Mouse (Mus musculus) midbrain, embryonic 16.5 days (tissue): Measurements from ENCODE around the gene Mmp9. TPM values are rescaled to one million over a fixed set of nuclear protein-coding genes. Genes with fewer than 3 reads are reported as not detected.

ENCODE experiments used
- ATAC-seq: fragments of 200-750 bp; cut with Nextera tagmentation; 2 replicates; pipeline ENCODE4 v1.8.0; 2017; ENCODE audit warnings: moderate TSS enrichment
- H3K27ac ChIP-seq: fragments of 300-500 bp; sonication (generic); 2 replicates; pipeline ENCODE4 v1.5.1; 2014; ENCODE audit warnings: mild to moderate bottlenecking, low read length, mixed read lengths
- H3K27me3 ChIP-seq: fragments of 300-500 bp; sonication (generic); 2 replicates; pipeline ENCODE4 v1.6.1; 2014; ENCODE audit warnings: low read depth, low read length, mixed read lengths; ENCODE audit not compliant: control insufficient read depth, insufficient read depth
- H3K36me3 ChIP-seq: fragments of 300-500 bp; sonication (generic); 2 replicates; pipeline ENCODE4 v1.6.1; 2014; ENCODE audit warnings: mild to moderate bottlenecking, low read length, moderate library complexity, mixed read lengths; ENCODE audit not compliant: control insufficient read depth, insufficient read depth
- H3K4me1 ChIP-seq: fragments of 300-500 bp; sonication (generic); 2 replicates; pipeline ENCODE4 v1.6.1; 2014; ENCODE audit warnings: mild to moderate bottlenecking, low read length, mixed read lengths; ENCODE audit not compliant: control insufficient read depth, insufficient read depth
- H3K4me2 ChIP-seq: fragments of 300-500 bp; sonication (generic); 2 replicates; pipeline ENCODE4 v1.6.1; 2014; ENCODE audit warnings: mild to moderate bottlenecking, low read length, mixed read lengths
- H3K4me3 ChIP-seq: fragments of 300-500 bp; sonication (generic); 2 replicates; pipeline ENCODE4 v1.5.1; 2014; ENCODE audit warnings: low read depth, mild to moderate bottlenecking, low read length, moderate library complexity, mixed read lengths
- H3K9ac ChIP-seq: fragments of 300-500 bp; sonication (generic); 2 replicates; pipeline ENCODE4 v1.6.1; 2014; ENCODE audit warnings: low read depth, low read length, mixed read lengths
- H3K9me3 ChIP-seq: fragments of 300-500 bp; sonication (generic); replicated peaks from 2 replicates; pipeline ENCODE4 v1.6.1; 2014; ENCODE audit warnings: mild to moderate bottlenecking, low read length, mixed read lengths; ENCODE audit not compliant: control insufficient read depth, poor library complexity, severe bottlenecking
- WGBS: fragments of 180-500 bp; shearing (Covaris S2); extraction: QIAGEN DNeasy Blood & Tissue Kit; methylation state at CpG from one replicate; pipeline ENCODE4 v1.1.7; 2014; 5-methylcytosine and 5-hydroxymethylcytosine counted together
- polyA plus RNA-seq: library from polyadenylated mRNA; unstranded; fragments of >200 nt; fragmentation: Nextera tagmentation; extraction: Ambion mirVana; gene quantifications from 2 replicates; pipeline ENCODE4 v1.2.1, GENCODE M21; 2015

Mmp9 gene
- polyA plus RNA-seq, 1 experiment from 2014 or later: 26.7 TPM

- H3K27ac ChIP-seq: no peak overlapping the region
- H3K9ac ChIP-seq: no peak overlapping the region
- H3K4me3 ChIP-seq: no peak overlapping the region
- no peaks in the 10 kb centered on the region for H3K27me3 ChIP-seq
- H3K4me1 ChIP-seq: no peaks in the 10 kb centered on the region
- ATAC-seq: no peak
- 91% methylated on average over 15 of the region's 15 CpGs for WGBS
- H3K4me2 ChIP-seq: no peak overlapping the region
- no peaks in the 10 kb centered on the region for H3K9me3 ChIP-seq
- peaks cover 82% of the 10 kb centered on the region for H3K36me3 ChIP-seq
Measured at GRCm38 (mm10) chr2:164899034-164899433, 41.5 kb upstream of the Mmp9 start.

DNA sequence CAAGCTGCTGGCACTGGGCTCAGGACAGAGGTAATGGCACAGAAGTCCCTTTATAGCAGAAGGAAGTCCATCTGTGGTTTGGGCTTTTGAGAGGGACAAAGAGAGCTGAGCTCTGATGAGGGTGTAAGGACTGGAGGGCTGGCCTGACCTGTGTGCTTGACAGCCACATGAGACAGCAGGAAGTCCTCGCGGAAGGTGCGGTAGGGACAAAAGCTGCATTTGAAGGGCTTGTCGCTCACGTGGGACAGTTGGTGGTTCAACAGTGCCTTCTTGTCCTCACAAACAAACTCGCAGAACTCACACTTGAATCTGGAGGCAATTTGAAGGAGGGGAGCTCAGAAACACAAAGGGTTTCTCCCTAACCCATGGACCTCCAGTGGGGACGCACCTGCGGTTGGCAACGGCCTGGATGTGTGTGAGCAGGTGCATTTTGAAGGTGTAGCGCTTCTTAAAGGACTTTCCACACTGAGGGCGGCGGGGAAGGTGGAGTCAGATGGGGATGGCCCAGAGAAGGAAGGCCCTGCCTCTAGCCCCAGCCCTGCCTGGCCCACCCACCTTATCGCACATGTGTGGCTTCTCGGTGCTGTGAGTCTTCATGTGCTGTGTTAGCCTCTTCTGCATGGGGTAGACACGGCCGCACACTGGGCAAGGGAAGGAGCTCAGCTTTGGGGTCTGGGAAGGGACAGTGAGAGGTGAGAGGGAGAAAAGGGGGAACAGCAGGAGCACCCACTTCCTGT, 40.7 kb upstream of the Mmp9 start:
- Histone ChIP-seq H3K27ac (no peak overlapping the region), H3K4me1 (no peaks in the 10 kb centered on the region), H3K36me3 (peaks cover 82% of the 10 kb centered on the region), H3K4me2 (no peak overlapping the region), H3K27me3 (no peaks in the 10 kb centered on the region), H3K4me3 (no peak overlapping the region), H3K9me3 (no peaks in the 10 kb centered on the region), H3K9ac (no peak overlapping the region)
- no peak for ATAC-seq
- 92% methylated on average over 16 of the region's 16 CpGs for WGBS

DNA sequence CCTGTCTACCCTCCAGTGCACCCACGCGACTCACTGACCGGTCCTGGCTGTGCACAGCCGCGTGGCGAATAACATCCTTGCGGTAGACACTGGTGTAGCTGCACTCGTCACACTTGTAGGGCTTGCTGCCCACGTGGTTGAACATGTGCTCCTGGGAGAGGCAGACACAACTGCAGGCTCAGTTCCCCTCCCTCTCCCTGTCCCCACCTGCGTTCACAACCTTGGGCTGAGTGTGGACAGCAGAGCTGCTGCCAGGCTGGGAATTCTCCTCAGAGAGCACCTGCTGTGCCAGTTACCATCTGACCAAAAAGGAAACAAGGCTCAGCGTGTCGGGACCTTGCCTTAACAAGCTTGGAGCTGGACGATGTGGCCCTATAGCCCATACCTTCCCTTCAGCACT, 39.2 kb upstream of the Mmp9 start:
- WGBS: 90% methylated on average over 13 of the region's 13 CpGs
- no peak overlapping the region for H3K4me2 ChIP-seq
- H3K9me3 ChIP-seq: no peaks in the 10 kb centered on the region
- no peaks in the 10 kb centered on the region for H3K4me1 ChIP-seq
- H3K27me3 ChIP-seq: no peaks in the 10 kb centered on the region
- no peak overlapping the region for H3K4me3 ChIP-seq
- H3K9ac ChIP-seq: no peak overlapping the region
- no peak overlapping the region for H3K27ac ChIP-seq
- ATAC-seq: no peak
- H3K36me3 ChIP-seq: peaks cover 75% of the 10 kb centered on the region

DNA sequence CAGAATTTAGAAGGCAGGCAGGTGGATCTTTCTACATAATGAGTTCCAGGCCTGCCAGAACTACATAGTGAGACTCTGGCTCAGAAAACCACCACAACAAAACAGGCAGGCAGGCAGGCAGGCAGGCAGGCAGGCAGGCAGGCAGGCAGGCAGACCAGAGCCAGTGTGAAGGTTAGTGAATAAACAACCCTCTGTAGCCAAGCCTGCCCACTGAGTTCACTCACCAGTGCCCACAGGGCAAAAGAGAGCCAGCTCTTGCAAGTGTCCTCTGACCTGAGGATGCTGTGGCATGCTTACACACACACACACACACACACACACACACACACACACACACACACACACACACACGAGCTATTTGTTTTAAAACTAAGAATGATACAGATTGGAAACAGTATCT, 37.1 kb upstream of the Mmp9 start:
- Histone ChIP-seq H3K9ac (no peak overlapping the region), H3K4me2 (no peak overlapping the region), H3K9me3 (no peaks in the 10 kb centered on the region), H3K4me1 (no peaks in the 10 kb centered on the region), H3K4me3 (no peak overlapping the region), H3K36me3 (peaks cover 80% of the 10 kb centered on the region), H3K27me3 (no peaks in the 10 kb centered on the region), H3K27ac (no peak overlapping the region)
- WGBS: 82% methylated on average over 1 of the region's 1 CpGs
- ATAC-seq: no peak

DNA sequence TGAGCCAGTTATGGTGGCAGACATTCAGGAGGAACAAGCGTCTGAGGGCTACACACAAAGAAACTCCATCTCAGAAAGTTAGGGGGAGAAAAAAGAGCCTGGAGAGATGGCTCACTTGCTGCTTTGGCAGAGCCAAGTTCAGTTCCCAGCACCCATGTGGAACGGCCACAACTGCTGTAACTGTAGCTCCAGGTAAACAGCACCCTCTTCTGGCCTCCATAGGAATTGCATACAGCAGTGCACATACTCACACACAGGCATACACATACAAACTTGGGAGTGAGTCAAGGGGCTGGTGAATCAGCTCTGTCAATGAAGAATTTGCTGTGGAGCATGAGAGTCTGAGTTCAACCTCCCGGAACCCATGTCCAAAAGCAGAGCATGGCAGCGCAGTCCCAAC, 34.5 kb upstream of the Mmp9 start:
- Histone ChIP-seq H3K4me3 (no peak overlapping the region), H3K4me1 (peaks cover 14% of the 10 kb centered on the region), H3K27me3 (no peaks in the 10 kb centered on the region), H3K9ac (no peak overlapping the region), H3K4me2 (no peak overlapping the region), H3K27ac (no peak overlapping the region), H3K36me3 (peaks cover 56% of the 10 kb centered on the region), H3K9me3 (no peaks in the 10 kb centered on the region)
- whole genome bisulfite sequencing: 99% methylated on average over 4 of the region's 4 CpGs
- no peak for ATAC-seq

GRCm38 (mm10) chr2:164907511-164907910, 33.1 kb upstream of the Mmp9 start:
- no peak for ATAC-seq

DNA sequence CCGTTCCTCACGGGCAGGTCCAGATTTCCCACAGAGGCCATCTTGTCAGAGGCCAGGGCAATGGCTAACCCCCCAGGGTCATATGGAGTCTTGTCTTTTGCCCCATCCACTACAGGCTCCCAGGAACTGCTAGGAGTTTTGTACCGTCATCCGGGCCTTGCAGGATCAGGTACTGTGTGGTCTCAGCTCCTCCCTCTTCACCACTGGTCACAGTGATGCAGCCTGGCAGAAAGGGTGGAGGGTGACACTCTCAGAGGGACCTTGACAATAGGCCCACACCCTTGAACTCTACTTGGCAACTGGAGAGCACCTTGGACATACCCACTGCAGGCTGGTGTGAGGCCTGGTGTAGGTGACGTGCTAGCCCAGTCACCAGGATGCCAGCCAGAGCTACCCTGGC, 32.6 kb upstream of the Mmp9 start:
- H3K9me3 ChIP-seq: no peaks in the 10 kb centered on the region
- no peak overlapping the region for H3K27ac ChIP-seq
- no peaks in the 10 kb centered on the region for H3K27me3 ChIP-seq
- no peak overlapping the region for H3K4me3 ChIP-seq
- H3K4me2 ChIP-seq: no peak overlapping the region
- peaks cover 39% of the 10 kb centered on the region for H3K36me3 ChIP-seq
- WGBS: 94% methylated on average over 5 of the region's 5 CpGs
- peaks cover 19% of the 10 kb centered on the region for H3K4me1 ChIP-seq
- no peak overlapping the region for H3K9ac ChIP-seq
- no peak for ATAC-seq

More at GRCm38 (mm10) chr2:164907511-164907910, 33.1 kb upstream of the Mmp9 start:
- Histone ChIP-seq H3K27ac (no peak overlapping the region), H3K4me1 (peaks cover 19% of the 10 kb centered on the region), H3K9ac (no peak overlapping the region), H3K9me3 (no peaks in the 10 kb centered on the region), H3K4me2 (no peak overlapping the region), H3K4me3 (no peak overlapping the region), H3K36me3 (peaks cover 44% of the 10 kb centered on the region), H3K27me3 (no peaks in the 10 kb centered on the region)
- WGBS: 98% methylated on average over 12 of the region's 12 CpGs

DNA sequence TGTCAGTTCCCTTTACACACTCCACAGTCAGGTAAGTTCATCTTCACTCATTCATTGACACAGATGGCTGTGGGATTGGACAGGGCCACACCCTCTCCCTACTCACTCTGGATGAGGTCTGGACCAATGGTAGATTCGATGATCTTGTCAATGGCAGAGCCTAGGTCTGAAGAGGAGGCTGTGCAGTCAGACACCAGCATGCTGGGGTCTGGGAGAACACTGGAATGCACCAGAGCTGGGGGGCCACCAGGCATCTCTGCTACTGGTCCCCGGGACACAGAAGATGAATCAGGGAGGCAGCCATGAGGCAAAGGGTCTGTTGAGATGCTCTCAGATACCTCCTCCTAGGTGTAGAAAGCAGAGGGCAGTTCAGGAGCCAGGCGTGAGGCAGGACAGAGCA, 31.5 kb upstream of the Mmp9 start:
- WGBS: 90% methylated on average over 3 of the region's 3 CpGs
- no peak overlapping the region for H3K4me3 ChIP-seq
- peaks cover 19% of the 10 kb centered on the region for H3K4me1 ChIP-seq
- no peaks in the 10 kb centered on the region for H3K9me3 ChIP-seq
- no peak overlapping the region for H3K27ac ChIP-seq
- no peak overlapping the region for H3K9ac ChIP-seq
- H3K4me2 ChIP-seq: peak overlapping the region; percentile 92; the same call in 1 of the 2 replicates
- ATAC-seq: no peak
- no peaks in the 10 kb centered on the region for H3K27me3 ChIP-seq
- H3K36me3 ChIP-seq: peaks cover 34% of the 10 kb centered on the region

GRCm38 (mm10) chr2:164909542-164909941, 31.0 kb upstream of the Mmp9 start:
- H3K36me3 ChIP-seq: peaks cover 31% of the 10 kb centered on the region
- no peaks in the 10 kb centered on the region for H3K27me3 ChIP-seq
- H3K9ac ChIP-seq: peak overlapping the region; percentile 95
- H3K4me1 ChIP-seq: peaks cover 19% of the 10 kb centered on the region
- H3K9me3 ChIP-seq: no peaks in the 10 kb centered on the region
- no peak overlapping the region for H3K27ac ChIP-seq
- H3K4me3 ChIP-seq: peak overlapping the region; percentile 14; the same call in 1 of the 2 replicates
- WGBS: 96% methylated on average over 1 of the region's 1 CpGs
- peak overlapping the region; percentile 92 for H3K4me2 ChIP-seq
- ATAC-seq: no peak
